In genomic region chr7:83724541-83724940, GRCm38 (mm10) we compare ENCODE assay signal across 19 mouse cellular contexts.
"Had no signal": no experiment of that assay in that cellular context is flagged by ENCODE, and none has a peak within 500 bp of the region (broad histone marks: within the 10 kb centered on the region; RNA-seq: fewer than 3 reads in every experiment).

No protein-coding gene starts in this region.

- H3K4me2 ChIP-seq: limb, embryonic 12.5 days; limb, embryonic 15.5 days; liver, embryonic 12.5 days; liver, embryonic 15.5 days; midbrain, embryonic 13.5 days; neural tube, embryonic 12.5 days; stomach, embryonic 15.5 days had no signal

- H3K27ac ChIP-seq: limb, embryonic 12.5 days; limb, embryonic 15.5 days; liver, embryonic 12.5 days; liver, embryonic 15.5 days; midbrain, embryonic 13.5 days; neural tube, embryonic 12.5 days; stomach, embryonic 15.5 days had no signal

- H3K36me3 ChIP-seq: limb, embryonic 12.5 days; limb, embryonic 15.5 days; liver, embryonic 12.5 days; liver, embryonic 15.5 days; midbrain, embryonic 13.5 days; neural tube, embryonic 12.5 days; stomach, embryonic 15.5 days had no signal

- DNase-seq: kidney, adult 18-20 months; kidney, adult 9 months; kidney, postnatal 14 days; lung, adult 2 months; lung, postnatal 14 days; lung, postnatal 4 days; retina, postnatal 1 day; right cerebral cortex, postnatal 25 days; spleen, adult 18-20 months; thymus, postnatal 25 days had no signal

- H3K9ac ChIP-seq: limb, embryonic 12.5 days; limb, embryonic 15.5 days; liver, embryonic 12.5 days; liver, embryonic 15.5 days; midbrain, embryonic 13.5 days; neural tube, embryonic 12.5 days; stomach, embryonic 15.5 days had no signal

- ATAC-seq: intestine, embryonic 16.5 days; liver, embryonic 12.5 days; midbrain, embryonic 13.5 days; midbrain, embryonic 16.5 days had no signal

- H3K4me1 ChIP-seq: liver, embryonic 12.5 days; liver, embryonic 15.5 days; midbrain, embryonic 13.5 days; neural tube, embryonic 12.5 days; stomach, embryonic 15.5 days had no signal

- H3K27me3 ChIP-seq: limb, embryonic 12.5 days; limb, embryonic 15.5 days; liver, embryonic 15.5 days; midbrain, embryonic 13.5 days; neural tube, embryonic 12.5 days; stomach, embryonic 15.5 days had no signal

- H3K9me3 ChIP-seq: limb, embryonic 12.5 days; limb, embryonic 15.5 days; liver, embryonic 12.5 days; liver, embryonic 15.5 days; midbrain, embryonic 13.5 days; neural tube, embryonic 12.5 days; stomach, embryonic 15.5 days had no signal

- H3K4me3 ChIP-seq: limb, embryonic 12.5 days; limb, embryonic 15.5 days; liver, embryonic 12.5 days; liver, embryonic 15.5 days; midbrain, embryonic 13.5 days; neural tube, embryonic 12.5 days; stomach, embryonic 15.5 days had no signal
